Mouse (Mus musculus): Measurements from ENCODE around the gene Gabrd. TPM values are rescaled to one million over a fixed set of nuclear protein-coding genes. Genes with fewer than 3 reads are reported as not detected.
A peak's percentile ranks its signal among the peaks of the same experiment; 100 is the strongest.

Gabrd gene
- total RNA-seq, 2 experiments from 2014 or later = 7.3 to 7.7 TPM

DNA sequence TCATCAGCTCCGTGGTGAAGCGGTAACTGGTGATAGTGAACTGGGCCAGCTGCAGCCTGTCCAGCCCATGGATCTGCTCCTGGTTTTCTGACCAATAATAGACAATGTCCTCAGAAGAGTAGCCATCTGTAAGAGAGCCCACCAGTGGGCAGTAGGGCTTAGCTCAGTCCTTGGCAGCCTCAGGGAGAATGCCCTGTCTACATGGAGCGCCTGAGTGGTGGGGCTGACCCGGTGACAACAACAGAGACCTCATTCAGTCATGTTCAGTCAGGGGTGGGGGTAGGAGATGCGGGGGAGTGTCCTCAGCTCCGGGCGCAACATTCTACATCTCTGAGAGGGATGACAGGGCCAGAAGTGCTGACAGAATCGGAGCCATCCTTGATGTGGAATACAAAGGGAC lies 10.7 kb downstream of the Gabrd start:
- intact Hi-C loops (cut with DNase I) = no loop called here
- DNase-seq = no peak

DNA sequence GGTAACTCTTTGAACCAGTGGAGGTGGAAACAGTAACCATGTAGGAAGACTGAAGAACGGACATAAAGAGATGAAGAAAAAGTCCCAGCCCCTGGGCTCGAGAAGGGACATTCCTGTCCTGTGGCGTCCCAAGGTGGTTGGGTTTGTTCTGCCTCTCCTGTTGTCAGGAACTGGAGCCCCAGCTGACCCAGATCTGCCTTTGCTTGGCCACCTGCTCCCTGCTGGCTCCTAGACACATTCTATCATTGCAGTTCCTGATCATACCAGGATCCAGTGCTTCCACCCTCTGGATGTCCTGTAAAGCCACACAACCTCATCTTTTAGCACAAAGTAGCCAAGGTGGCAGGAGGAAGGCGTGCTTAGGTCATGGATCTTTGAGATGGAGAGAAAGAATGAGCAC lies 14.6 kb downstream of the Gabrd start:
- DNase-seq = no peak
- intact Hi-C loops (cut with DNase I) = no loop called here

DNA sequence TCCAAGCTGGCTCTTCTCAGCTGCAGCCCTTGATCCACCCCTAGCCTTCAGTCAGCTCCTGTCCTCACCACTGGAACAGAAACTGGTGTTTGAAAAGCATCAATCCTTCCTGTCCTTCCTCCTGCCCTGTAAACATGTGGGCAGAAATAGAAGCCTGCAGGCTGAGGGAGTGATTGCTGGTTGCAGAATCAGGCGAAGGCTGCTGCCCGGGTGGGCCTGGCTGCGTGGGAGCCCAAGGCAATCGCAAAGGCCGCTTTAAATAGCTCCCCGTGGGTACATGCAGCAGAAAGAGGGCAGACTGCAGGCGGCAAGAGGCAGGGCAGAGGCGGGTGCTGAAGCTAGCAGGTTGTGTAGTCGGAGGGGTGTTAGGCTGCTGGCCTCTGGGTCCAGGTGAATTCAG lies 15.2 kb downstream of the Gabrd start:
- no peak for DNase-seq
- intact Hi-C loops (cut with DNase I) = no loop called here

DNA sequence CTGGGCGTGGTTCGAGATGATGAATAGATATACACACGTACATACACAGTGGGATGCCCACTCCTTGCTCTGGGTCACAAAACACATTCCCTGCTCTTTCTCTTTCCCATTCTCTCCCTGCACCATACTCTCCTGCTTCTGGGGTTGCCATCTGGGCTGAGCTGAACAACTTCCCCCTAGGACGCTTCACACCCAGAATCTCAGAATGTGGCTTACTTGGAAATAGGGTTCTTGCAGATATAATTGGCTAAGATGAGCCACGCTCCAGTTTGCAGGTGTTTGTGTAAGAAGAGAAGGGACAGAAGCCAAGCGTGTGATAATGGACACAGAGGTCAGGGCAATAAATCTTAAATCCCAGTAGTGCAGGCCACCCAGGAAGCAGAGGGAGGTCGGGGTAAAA lies 15.9 kb downstream of the Gabrd start:
- intact Hi-C loops (cut with DNase I) = no loop called here
- no peak for DNase-seq

DNA sequence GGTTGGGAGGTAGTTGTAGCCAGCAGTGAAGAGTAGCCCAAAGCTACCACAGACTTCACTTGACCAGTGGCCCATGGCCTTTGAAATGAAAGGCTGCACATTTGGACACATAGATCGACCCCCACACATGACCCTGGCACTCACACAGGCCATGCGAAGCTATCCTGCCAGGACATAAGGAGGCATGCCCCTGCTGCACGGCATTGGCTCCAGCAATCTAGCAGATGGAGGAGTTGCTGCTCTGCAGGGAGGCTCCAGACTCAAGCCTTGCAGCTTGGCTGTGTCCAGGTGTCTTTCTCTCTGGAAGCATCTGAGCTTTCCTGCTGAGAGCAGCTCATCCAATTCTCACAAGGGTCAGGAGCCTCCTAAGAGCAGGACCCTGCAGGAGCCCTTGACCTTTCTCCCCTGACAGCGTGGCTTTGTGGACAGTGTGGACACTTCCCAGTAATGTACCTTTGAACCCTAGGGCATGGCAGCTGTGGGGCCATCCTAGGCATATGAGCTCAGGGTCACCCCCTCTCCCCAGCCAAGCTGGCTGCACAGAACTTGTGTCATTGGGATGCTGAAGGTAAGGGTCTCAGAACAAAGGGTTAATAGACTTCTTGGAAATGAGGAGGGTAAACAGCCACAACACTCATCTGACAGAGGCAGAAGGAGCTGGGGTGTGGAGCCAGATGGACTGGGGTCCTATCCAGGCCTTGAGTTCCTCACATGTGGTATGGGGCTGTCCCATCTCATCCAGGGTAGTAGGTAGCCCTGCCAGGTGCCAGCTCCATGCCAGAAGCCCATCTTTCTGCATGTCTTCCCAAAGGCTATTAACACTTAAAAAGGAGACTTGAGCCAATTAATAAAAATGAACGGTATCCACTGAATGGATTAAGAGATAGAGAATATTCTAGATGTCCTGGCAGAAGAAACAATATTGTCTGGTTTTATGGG lies 25.8 kb downstream of the Gabrd start:
- intact Hi-C loops (cut with DNase I) = no loop called here
- peak; percentile 64 for DNase-seq

DNA sequence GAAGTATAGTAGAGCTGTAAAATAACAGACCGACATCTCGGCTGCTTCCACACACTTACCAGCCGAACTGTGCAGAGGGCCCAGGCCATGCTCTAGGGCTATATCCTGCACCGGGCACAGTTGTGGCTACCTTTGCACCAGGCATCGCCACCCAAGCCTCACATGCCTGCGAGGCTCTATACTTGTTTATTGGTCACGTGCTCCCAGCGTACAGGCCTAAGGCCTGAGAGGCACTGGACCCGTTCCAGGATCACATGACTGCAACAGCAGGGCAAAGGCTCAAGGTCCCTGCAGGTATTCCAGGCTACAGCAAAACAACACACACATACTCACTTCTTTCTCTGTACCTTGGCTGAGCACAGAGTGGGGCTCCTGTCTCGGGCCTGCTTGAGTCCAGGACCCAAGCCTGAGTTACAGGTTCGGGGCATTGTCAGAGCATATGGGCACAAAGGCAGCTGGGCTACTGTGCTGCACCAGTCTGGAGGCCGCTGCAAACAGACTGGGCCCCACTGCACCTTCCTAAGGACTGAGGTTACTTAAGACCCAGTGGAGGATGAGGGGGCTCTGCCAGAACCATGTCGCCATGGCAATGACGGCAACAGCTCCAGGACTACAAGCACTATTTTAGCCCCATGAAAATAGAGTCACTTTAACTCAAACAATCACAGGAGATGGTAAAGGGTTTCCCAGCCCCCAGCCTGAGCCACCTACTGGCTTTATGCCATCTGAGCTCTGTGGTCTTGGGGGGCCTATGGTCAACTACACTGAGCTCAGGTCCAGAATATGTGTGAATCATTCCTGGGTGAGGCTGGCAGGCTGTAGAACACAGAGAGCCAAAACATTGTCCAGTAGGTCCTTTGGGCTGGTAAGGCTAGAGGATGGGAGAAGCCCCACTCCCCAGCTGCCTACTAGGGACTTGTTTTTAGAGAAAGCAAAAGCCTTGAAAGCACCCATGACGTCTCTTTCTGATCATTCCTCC lies 26.9 kb downstream of the Gabrd start:
- intact Hi-C loops (cut with DNase I) = no loop called here

DNA sequence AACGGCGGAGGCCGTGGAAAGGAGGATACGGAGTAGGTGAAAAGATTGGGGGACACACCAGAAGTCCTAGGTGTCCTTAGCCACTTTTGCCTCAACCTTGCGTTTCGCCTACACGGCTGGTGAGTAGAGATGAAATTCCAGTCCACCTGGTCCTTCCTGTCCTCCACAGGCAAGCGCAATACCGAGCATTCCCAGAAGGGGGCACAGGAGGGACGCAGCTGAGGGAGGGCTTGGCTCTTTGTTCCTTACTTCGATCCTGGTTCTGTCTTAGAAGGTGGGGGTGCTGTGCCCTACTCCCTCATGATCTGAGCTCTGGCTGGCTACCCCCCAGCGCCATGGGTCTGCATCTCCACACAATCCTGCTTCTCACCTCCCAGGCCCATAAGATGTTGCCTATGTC lies 29.2 kb downstream of the Gabrd start:
- intact Hi-C loops (cut with DNase I) = no loop called here

More for the DNA sequence above, 26.9 kb downstream of the Gabrd start:
- DNase-seq = peak; percentile 39

DNA sequence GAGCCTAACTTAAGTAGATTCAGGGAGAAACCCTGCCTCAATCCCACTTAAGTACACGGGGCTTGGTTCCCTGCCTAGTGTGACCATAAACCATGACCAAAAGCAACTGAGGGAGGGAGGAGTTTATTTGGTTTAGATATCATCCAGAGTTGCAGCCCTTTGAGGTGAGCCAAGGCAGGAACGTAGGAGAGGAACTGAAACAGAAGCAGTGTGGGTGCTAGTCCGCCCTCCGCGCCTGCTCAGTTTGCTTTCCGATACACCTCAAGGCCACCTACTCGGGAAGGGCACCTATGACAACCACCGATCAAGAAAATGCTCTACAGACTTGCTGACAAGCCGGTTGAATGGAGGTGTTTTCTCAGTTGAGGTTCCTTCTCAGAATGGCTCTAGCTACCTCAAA lies 30.2 kb downstream of the Gabrd start:
- intact Hi-C loops (cut with DNase I) = no loop called here
- no peak for DNase-seq

More for the DNA sequence above, 29.2 kb downstream of the Gabrd start:
- peak; percentile 80 for DNase-seq

DNA sequence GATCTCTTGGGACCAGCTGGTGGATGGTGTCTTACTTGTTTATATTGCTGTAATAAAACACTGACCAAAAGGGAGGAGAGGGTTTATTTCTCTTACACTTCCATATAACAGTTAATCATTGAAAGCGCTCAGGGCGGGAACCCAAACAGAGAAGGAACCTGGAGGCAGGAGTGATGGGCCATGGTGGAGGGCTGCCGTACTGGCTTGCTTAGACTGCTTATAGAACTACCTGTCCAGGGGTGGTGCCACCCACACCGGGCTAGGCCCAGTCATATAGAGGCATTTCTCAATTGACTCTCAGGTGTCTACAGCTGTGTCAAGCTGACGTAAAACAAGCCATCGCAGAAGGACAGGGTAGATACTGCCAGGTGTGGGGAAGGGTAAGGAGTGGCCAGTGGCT lies 31.1 kb downstream of the Gabrd start:
- intact Hi-C loops (cut with DNase I) = no loop called here
- DNase-seq = no peak

DNA sequence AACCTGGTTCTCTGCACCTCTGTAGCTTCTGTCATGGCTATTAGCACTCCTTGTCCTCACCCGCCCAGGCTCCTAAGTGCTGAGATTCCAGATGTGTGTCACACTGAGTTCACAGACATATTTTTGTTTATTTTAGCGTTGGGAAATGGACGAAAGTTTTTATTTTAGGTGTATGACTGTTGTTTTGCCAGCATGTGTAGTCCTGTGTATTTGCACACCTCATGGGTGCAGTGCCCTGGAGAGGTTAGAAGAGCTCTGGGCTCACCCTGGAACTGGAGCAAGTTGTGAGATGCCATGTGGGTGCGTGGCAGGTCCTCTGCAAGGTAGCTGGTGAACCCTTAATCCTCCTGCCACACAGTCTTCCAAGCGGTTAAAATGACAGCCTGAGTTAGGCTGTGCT lies 35.5 kb downstream of the Gabrd start:
- intact Hi-C loops (cut with DNase I) = no loop called here
- DNase-seq = no peak

DNA sequence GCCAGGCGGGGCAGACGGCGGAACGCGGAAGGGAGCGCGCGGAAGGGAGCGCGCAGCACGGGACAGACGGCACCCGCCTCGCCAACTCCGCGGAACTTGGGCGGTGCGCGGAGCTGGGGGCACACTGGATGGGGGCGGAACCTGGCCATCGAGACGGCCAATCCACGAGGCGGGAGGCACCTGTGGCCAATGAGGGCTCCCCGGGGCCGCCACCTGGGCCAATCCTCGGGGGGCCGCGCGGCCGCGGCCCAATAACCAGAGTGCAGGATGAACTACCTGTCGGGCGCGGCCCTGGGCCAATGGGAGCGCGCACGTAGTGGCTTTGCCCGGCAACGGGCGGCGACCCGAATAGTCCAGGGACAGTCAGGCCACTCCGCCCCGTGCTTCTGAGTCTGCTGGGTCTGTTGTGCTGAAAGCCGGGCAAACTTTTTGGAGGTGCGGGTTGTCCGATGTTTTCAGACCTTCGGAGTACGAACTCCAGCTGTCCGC lies 36.6 kb downstream of the Gabrd start, which contains the start of gene Prkcz:
TSS of gene Prkcz (minus strand) at position 59 of the 489 bp plus-strand sequence.
- peak; percentile 29 for DNase-seq
- intact Hi-C loops (cut with DNase I) = loop anchor here (1.0 kb wide), 1 partner anchor 15 kb away; no protein-coding TSS in a partner anchor

DNA sequence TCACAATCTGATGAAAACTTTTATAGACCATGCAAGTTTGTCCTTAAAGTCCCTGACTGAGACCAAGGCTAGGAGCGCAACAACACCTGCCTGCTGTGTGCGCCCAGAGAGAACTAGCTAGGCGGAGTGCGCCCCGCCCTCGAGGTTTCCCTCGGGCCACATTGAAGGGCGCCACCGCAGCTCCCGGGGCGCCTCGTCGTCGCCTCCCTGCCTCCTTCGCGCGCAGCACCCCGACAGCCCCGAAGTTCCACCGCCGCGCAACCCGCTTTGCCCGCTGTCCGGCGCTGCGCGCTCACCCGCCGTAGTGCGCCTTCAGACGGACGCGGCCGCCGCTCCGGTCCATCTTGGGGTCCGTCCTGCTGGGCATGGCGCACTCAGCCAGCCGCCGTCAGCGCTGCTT lies 37.1 kb downstream of the Gabrd start:
- DNase-seq = no peak
- intact Hi-C loops (cut with DNase I) = loop anchor here (1.0 kb wide), 1 partner anchor 15 kb away; no protein-coding TSS in a partner anchor

DNA sequence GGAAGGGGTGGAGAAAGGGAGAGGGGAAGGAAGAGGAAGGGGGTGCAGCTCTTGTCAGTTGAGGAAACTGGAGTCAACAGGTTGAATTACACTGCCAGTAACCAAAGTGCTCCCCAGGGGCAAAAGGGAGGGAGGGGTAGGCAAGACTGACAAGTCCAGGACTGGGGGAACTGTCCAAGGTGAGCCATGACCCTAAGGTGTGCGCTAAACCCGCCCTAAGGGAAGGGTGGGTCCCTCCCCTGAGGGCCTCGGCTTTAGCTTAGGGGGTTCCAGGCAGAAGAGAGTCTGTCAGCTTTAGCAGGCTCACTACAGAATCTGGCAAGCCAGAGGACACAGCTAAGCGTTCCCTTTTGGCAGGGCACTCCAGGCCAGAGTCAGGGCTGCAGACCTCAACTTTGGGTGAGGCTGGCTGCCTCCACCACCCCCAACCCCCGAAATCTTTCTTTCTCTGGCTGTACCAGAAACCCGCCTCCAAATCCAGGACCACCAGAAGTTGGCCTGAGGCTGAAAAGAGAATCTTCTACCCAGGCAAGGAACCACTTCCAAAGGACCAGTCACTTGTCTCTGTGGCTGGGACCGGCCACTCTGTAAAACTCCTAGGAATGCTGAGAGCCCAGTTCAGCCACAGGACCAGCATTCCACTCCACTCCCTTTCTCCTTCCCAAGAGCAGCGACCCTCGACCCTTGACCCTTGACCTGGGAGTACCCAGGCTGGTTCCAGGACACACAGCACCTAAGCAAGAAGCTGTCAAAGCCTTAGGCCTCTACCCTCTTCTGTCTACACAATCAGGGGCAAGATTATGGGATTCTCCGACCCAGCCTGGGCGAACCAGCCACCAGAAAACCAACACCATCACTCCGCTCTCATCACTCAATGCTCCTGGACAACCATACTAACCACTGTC lies 38.1 kb downstream of the Gabrd start:
- intact Hi-C loops (cut with DNase I) = no loop called here
- no peak for DNase-seq

DNA sequence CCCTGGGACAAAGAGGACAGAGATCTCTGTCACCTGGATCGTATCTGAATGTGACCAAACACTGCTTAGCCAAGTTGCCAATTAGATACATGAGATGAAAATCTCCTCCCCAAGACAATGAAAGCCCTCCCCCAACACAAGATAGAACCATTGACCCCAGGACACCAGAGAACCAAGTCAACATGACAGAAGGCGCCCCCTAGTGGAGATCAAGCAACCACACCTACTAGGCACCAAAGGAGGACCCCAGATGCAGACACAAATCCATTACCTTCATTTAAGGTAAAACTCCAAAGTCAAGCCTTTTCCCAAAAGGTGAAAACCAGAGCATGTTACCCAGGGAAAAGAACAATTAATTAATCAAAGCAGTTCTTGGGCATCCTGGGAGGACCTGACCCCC lies 40.3 kb downstream of the Gabrd start:
- DNase-seq = no peak
- intact Hi-C loops (cut with DNase I) = no loop called here

DNA sequence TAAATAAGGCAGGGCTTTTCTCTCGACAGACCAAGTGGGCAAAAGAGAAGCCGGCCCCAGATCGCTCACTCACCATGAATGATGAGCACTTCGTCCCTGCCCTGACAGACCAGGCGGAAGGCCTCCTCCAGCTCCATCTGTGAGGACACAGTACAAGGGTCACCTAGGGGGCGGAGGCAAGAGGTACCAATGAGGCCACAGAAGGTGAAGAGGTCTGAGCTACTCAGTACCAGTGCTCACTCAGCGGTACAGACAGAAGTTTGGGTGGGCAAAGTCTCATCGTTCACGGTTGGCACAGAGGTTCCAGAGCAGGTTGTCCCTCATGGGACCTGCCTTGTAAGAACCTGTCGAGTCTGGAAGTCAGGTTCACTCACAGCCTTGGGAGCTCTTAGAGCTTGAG lies 41.6 kb downstream of the Gabrd start:
- DNase-seq = no peak
- intact Hi-C loops (cut with DNase I) = no loop called here

DNA sequence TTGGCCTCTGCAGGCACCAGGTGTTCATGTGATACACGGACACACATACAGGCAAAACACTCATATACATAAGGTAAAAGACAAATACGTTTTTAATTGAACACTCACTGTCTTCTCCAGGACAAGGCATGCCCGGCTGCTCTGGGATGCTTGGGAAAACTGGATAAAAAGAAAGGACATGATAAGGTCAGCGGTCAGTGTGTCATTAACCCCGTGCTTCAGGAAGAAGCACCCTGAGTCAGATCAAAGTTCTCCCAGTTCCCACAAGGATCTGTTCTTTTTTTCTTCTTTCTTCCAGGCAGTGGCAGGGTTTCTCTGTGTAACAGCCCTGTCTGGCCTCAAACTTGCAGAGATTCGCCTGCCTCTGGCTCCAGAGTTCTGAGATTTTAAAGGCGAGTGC lies 43.4 kb downstream of the Gabrd start:
- no peak for DNase-seq
- intact Hi-C loops (cut with DNase I) = no loop called here

DNA sequence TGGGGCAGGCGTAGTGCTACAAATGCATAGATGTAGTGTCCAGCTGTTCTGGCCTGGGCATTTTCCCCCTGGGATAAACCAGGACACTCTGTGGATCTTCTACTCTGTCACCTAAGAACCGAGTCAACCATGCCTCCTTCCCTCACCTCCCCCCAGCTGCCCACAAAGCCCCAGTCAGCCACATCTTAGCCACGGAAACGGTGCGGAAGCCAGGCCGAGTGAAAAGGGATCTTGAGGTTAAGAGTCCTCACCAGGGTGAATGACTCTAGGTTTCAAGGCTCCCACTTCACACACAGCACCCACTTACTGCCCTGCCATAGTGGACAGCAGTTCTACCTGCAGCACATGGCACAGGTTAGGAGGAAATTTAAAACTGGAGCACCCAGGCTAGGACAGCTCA lies 43.9 kb downstream of the Gabrd start:
- intact Hi-C loops (cut with DNase I) = no loop called here

DNA sequence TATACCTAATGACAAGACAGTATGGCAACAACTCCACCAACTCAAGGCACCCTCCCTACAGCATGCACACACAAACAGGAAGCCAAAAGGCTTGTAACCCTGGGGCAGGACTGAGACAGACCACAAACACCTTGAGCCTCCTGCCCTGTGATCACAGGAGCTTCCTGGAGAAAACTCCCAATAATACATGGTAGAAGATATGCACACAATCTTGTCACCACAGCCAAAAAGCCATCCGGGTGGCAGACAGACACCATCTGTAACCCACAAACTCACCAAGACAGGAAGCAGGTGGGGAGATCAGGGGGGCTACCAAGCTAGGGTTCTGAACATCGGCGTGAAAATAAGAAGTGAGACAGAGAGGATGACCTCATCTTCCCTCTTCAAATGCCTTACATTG lies 45.3 kb downstream of the Gabrd start:
- intact Hi-C loops (cut with DNase I) = no loop called here
- DNase-seq = no peak

More for the DNA sequence above, 43.9 kb downstream of the Gabrd start:
- no peak for DNase-seq

DNA sequence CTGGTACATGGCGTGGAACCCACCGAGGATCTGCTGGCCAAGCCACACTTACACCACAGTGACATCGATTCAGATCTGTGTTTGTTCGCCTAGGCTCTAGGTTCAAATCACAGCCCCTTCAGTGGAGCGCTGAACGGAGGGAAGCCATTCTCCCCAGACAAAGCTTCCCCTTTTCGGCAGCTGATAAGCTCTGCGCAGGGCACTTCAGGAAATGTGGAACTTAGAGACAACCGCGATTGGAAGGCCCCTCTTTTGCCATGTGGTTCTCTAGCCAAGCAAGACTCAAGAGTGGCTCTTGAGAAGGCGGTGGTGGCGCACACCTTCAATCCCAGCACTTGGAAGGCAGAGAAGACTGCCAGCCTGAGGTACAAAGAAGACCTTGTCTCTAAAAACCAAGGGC lies 51.6 kb downstream of the Gabrd start:
- intact Hi-C loops (cut with DNase I) = no loop called here

DNA sequence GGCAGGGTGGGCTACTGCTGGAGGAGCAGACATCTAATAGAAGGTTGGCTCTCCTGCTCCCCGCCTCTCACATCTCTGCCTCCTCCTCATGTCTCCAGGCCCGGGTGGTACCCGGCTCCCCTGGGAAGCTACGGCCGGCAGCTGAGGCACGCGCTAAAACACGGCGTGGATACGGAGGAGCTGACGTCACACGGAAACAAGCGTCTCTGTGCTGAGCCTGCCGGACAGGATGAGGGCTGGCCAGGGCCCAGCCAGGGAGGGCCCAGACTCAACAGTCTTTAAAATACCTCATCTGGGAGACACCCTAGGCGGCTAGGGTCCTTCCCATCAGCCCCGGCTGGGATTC lies 52.3 kb downstream of the Gabrd start:
- peak; percentile 71 for DNase-seq
- intact Hi-C loops (cut with DNase I) = no loop called here

More for the DNA sequence above, 51.6 kb downstream of the Gabrd start:
- DNase-seq = no peak
